Mouse (Mus musculus) ES-E14 (cell line): ENCODE measurements at regions not wholly inside any gene's neighbourhood (a gene's known extent, or its start where the extent isn't known, plus 50 kb on each side); places are given as distances from the start of the nearest gene placed in this dataset.

Experiments
- DNase-seq: peaks from one replicate; pipeline ENCODE4 v3.0.0-alpha.2; 2013; ENCODE audit warnings: low read depth, low spot score
- H3K27ac ChIP-seq: 2 replicates; pipeline ENCODE4 v1.5.1; 2012; ENCODE audit warnings: low read depth, mild to moderate bottlenecking, low read length, moderate library complexity, mixed read lengths; ENCODE audit not compliant: poor library complexity, insufficient read depth, severe bottlenecking
- H3K36me3 ChIP-seq: 2 replicates; pipeline ENCODE4 v1.6.1; 2012; ENCODE audit warnings: mild to moderate bottlenecking, low read length, moderate library complexity, mixed read lengths; ENCODE audit not compliant: control insufficient read depth, poor library complexity, insufficient read depth, severe bottlenecking
- H3K4me1 ChIP-seq, 2 experiments: fragments of 150-350 bp in 1 of 2; sonication (generic) in 1 of 2; 2 replicates each; pipeline ENCODE4 v1.6.1; 2012; ENCODE audit warnings: low read length in 2 of 2, mild to moderate bottlenecking in 1 of 2, mixed read lengths in 1 of 2; ENCODE audit not compliant: control insufficient read depth in 2 of 2, insufficient read depth in 2 of 2, poor library complexity in 1 of 2
- H3K4me3 ChIP-seq, 2 experiments: fragments of 150-350 bp in 1 of 2; sonication (generic) in 1 of 2; 2 replicates each; pipeline ENCODE4 v1.5.1; 2012; ENCODE audit warnings: low read length in 2 of 2, low read depth in 1 of 2, mild to moderate bottlenecking in 1 of 2, mixed read lengths in 1 of 2; ENCODE audit not compliant: insufficient read depth in 1 of 2, poor library complexity in 1 of 2, severe bottlenecking in 1 of 2
- H3K9ac ChIP-seq: 2 replicates; pipeline ENCODE4 v1.6.1; 2012; ENCODE audit warnings: low read depth, mild to moderate bottlenecking, low read length, mixed read lengths; ENCODE audit not compliant: poor library complexity, insufficient read depth, severe bottlenecking
- H3K9me3 ChIP-seq: fragments of 150-350 bp; sonication (generic); 2 replicates; pipeline ENCODE4 v1.6.1; 2012; ENCODE audit warnings: low read depth, mild to moderate bottlenecking, low read length; ENCODE audit not compliant: control insufficient read depth, insufficient read depth
- CHD2 ChIP-seq: IDR thresholded peaks from 2 replicates; pipeline ENCODE4 v1.6.1; 2014; ENCODE audit warnings: mild to moderate bottlenecking, low read depth, low read length, inconsistent platforms
- HCFC1 ChIP-seq: IDR thresholded peaks from 2 replicates; pipeline ENCODE4 v1.6.1; 2012; ENCODE audit warnings: low read length, inconsistent platforms, borderline replicate concordance; ENCODE audit not compliant: insufficient read depth
- MAFK ChIP-seq: IDR thresholded peaks from 2 replicates; pipeline ENCODE4 v1.6.1; 2014; ENCODE audit warnings: mild to moderate bottlenecking, low read depth, low read length, inconsistent platforms; ENCODE audit not compliant: insufficient read depth
- ZC3H11A ChIP-seq: IDR thresholded peaks from 2 replicates; pipeline ENCODE4 v1.6.1; 2012; ENCODE audit warnings: low read depth, mild to moderate bottlenecking, inconsistent platforms, low read length, borderline replicate concordance
- ZNF384 ChIP-seq: IDR thresholded peaks from 2 replicates; pipeline ENCODE4 v1.6.1; 2012; ENCODE audit warnings: low read depth, low read length, inconsistent platforms
- in situ Hi-C, 2 experiments: fragments of 600-800 bp; cut with MboI; formaldehyde crosslinking; loops; one replicate each; pipeline ENCODE4 v1.15.1; 2025; ENCODE audit warnings: low sequenced_read_pairs in 2 of 2, inconsistent platforms in 1 of 2; ENCODE audit not compliant: unreplicated experiment in 2 of 2

- H3K27ac ChIP-seq, result no peak overlapping the region
- H3K4me3 ChIP-seq, result no peak overlapping the region
- no peaks in the 10 kb centered on the region for H3K4me1 ChIP-seq
- in situ Hi-C loops, result no loop called here
- no peak overlapping the region for H3K9ac ChIP-seq
- DNase-seq, result no peak
- TF ChIP-seq CHD2 (no peak), ZNF384 (no peak), HCFC1 (no peak)
- no peaks in the 10 kb centered on the region for H3K36me3 ChIP-seq
- no peaks in the 10 kb centered on the region for H3K9me3 ChIP-seq
Measured at GRCm38 (mm10) chr5:97656167-97656924, 199.5 kb upstream of the Gk2 start.

GRCm38 (mm10) chr5:97655266-97655665 is 198.4 kb upstream of the Gk2 start:
- Histone ChIP-seq H3K27ac (no peak overlapping the region), H3K4me3 (no peak overlapping the region), H3K9me3 (no peaks in the 10 kb centered on the region), H3K4me1 (no peaks in the 10 kb centered on the region), H3K36me3 (no peaks in the 10 kb centered on the region), H3K9ac (no peak overlapping the region)
- no peak for DNase-seq
- in situ Hi-C loops, result no loop called here
- TF ChIP-seq ZC3H11A (no peak), HCFC1 (no peak), MAFK (no peak), CHD2 (no peak), ZNF384 (no peak)

- no peaks in the 10 kb centered on the region for H3K4me1 ChIP-seq
- in situ Hi-C loops, result no loop called here
- no peaks in the 10 kb centered on the region for H3K36me3 ChIP-seq
- DNase-seq, result no peak
- no peak for TF ChIP-seq CHD2
- TF ChIP-seq HCFC1, result no peak
- no peak for TF ChIP-seq ZC3H11A
- no peak for TF ChIP-seq MAFK
- no peak for TF ChIP-seq ZNF384
- no peaks in the 10 kb centered on the region for H3K9me3 ChIP-seq
- no peak overlapping the region for H3K9ac ChIP-seq
- H3K4me3 ChIP-seq, result no peak overlapping the region
- H3K27ac ChIP-seq, result no peak overlapping the region
Measured at GRCm38 (mm10) chr5:97654414-97654813, 197.6 kb upstream of the Gk2 start.

GRCm38 (mm10) chr5:97642251-97642650 is 185.4 kb upstream of the Gk2 start:
- H3K36me3 ChIP-seq, result no peaks in the 10 kb centered on the region
- no peak for DNase-seq
- in situ Hi-C loops, result no loop called here
- no peak overlapping the region for H3K9ac ChIP-seq
- TF ChIP-seq ZNF384, result no peak
- H3K4me3 ChIP-seq, result no peak overlapping the region
- H3K4me1 ChIP-seq, result no peaks in the 10 kb centered on the region
- no peak overlapping the region for H3K27ac ChIP-seq
- H3K9me3 ChIP-seq, result no peaks in the 10 kb centered on the region

- H3K9ac ChIP-seq, result no peak overlapping the region
- no peak overlapping the region for H3K27ac ChIP-seq
- no peak for DNase-seq
- no peaks in the 10 kb centered on the region for H3K9me3 ChIP-seq
- no peak overlapping the region for H3K4me3 ChIP-seq
- H3K4me1 ChIP-seq, result no peaks in the 10 kb centered on the region
- no peaks in the 10 kb centered on the region for H3K36me3 ChIP-seq
- in situ Hi-C loops, result no loop called here
- no peak for TF ChIP-seq ZC3H11A
- no peak for TF ChIP-seq MAFK
- no peak for TF ChIP-seq ZNF384
- TF ChIP-seq HCFC1, result no peak
- TF ChIP-seq CHD2, result no peak
Measured at GRCm38 (mm10) chr5:97641646-97642045, 184.8 kb upstream of the Gk2 start.
